Mouse (Mus musculus) neural tube, embryonic 14.5 days (tissue): Measurements from ENCODE around the gene Bmp8a. TPM values are rescaled to one million over a fixed set of nuclear protein-coding genes. Genes with fewer than 3 reads are reported as not detected.

ENCODE experiments used
- ATAC-seq: fragments of 200-750 bp; cut with Nextera tagmentation; 2 replicates; pipeline ENCODE4 v1.8.0; 2017; ENCODE audit warnings: low read depth, mild to moderate bottlenecking, moderate TSS enrichment, moderate library complexity
- H3K27ac ChIP-seq: fragments of 300-500 bp; sonication (generic); 2 replicates; pipeline ENCODE4 v1.5.1; 2014; ENCODE audit warnings: low read depth, mild to moderate bottlenecking, control low read depth, low read length, moderate library complexity, mixed read lengths
- H3K27me3 ChIP-seq: fragments of 300-500 bp; sonication (generic); 2 replicates; pipeline ENCODE4 v1.6.1; 2014; ENCODE audit warnings: low read length; ENCODE audit not compliant: control insufficient read depth, insufficient read depth
- H3K36me3 ChIP-seq: fragments of 300-500 bp; sonication (generic); 2 replicates; pipeline ENCODE4 v1.6.1; 2014; ENCODE audit warnings: low read length, mixed read lengths; ENCODE audit not compliant: control insufficient read depth, insufficient read depth
- H3K4me1 ChIP-seq: fragments of 300-500 bp; sonication (generic); 2 replicates; pipeline ENCODE4 v1.6.1; 2014; ENCODE audit warnings: low read length; ENCODE audit not compliant: control insufficient read depth, insufficient read depth
- H3K4me2 ChIP-seq: fragments of 300-500 bp; sonication (generic); 2 replicates; pipeline ENCODE4 v1.6.1; 2014; ENCODE audit warnings: mild to moderate bottlenecking, low read depth, low read length, control low read depth
- H3K4me3 ChIP-seq: fragments of 300-500 bp; sonication (generic); 2 replicates; pipeline ENCODE4 v1.5.1; 2014; ENCODE audit warnings: low read depth, low read length, control low read depth, mixed read lengths
- H3K9ac ChIP-seq: fragments of 300-500 bp; sonication (generic); replicated peaks from 2 replicates; pipeline ENCODE4 v1.6.1; 2014; ENCODE audit warnings: low read depth, mild to moderate bottlenecking, control low read depth, low read length, mixed read lengths
- H3K9me3 ChIP-seq: fragments of 300-500 bp; sonication (generic); 2 replicates; pipeline ENCODE4 v1.6.1; 2016; ENCODE audit warnings: low read length; ENCODE audit not compliant: control insufficient read depth
- whole genome bisulfite sequencing: fragments of 180-500 bp; shearing (Covaris S2); extraction: QIAGEN DNeasy Blood & Tissue Kit; methylation state at CpG from one replicate; pipeline ENCODE4 v1.1.7; 2014; 5-methylcytosine and 5-hydroxymethylcytosine counted together
- polyA plus RNA-seq: library from polyadenylated mRNA; unstranded; fragments of >200 nt; fragmentation: Nextera tagmentation; extraction: Ambion mirVana; gene quantifications from 2 replicates; pipeline ENCODE4 v1.2.1, GENCODE M21; 2014

Bmp8a gene
- polyA plus RNA-seq, 1 experiment from 2014 or later = 0.35 TPM

DNA sequence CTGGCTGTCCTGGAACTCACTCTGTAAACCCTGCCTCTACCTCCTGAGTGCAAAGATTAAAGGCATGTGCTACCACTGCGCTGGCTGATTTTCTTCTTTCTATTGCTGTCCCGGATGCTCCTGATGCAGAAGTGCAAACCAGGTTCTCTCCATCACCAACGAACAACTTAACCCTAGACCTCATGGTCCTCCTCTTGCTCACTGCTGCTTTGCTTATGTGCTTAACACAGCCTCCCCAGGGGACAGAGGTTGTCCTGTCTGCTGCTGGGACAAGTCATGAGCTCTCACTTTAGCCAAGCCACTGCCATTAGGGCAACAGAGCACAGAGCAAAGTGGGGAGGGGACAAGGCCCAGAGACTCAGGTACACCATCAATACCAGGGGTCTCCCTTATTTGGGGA is 28.6 kb downstream of the Bmp8a start:
- Histone ChIP-seq H3K4me2 (no peak overlapping the region), H3K9ac (no peak overlapping the region), H3K27me3 (no peaks in the 10 kb centered on the region), H3K4me1 (no peaks in the 10 kb centered on the region), H3K4me3 (no peak overlapping the region), H3K27ac (no peak overlapping the region), H3K36me3 (no peaks in the 10 kb centered on the region), H3K9me3 (no peaks in the 10 kb centered on the region)
- WGBS = 88% methylated on average over 3 of the region's 3 CpGs
- ATAC-seq = no peak

- 92% methylated on average over 6 of the region's 6 CpGs for WGBS
- Histone ChIP-seq H3K4me3 (no peak overlapping the region), H3K27ac (no peak overlapping the region), H3K36me3 (no peaks in the 10 kb centered on the region), H3K27me3 (no peaks in the 10 kb centered on the region), H3K4me2 (no peak overlapping the region), H3K4me1 (no peaks in the 10 kb centered on the region), H3K9ac (no peak overlapping the region), H3K9me3 (no peaks in the 10 kb centered on the region)
- ATAC-seq = no peak
Measured at GRCm38 (mm10) chr4:123313010-123313409, 30.0 kb downstream of the Bmp8a start.

- Histone ChIP-seq H3K4me3 (no peak overlapping the region), H3K9me3 (no peaks in the 10 kb centered on the region), H3K4me1 (no peaks in the 10 kb centered on the region), H3K27me3 (no peaks in the 10 kb centered on the region), H3K27ac (no peak overlapping the region), H3K9ac (no peak overlapping the region), H3K4me2 (no peak overlapping the region), H3K36me3 (no peaks in the 10 kb centered on the region)
- ATAC-seq = no peak
- WGBS = 86% methylated on average over 7 of the region's 7 CpGs
Measured at GRCm38 (mm10) chr4:123311845-123312244, 31.2 kb downstream of the Bmp8a start.

DNA sequence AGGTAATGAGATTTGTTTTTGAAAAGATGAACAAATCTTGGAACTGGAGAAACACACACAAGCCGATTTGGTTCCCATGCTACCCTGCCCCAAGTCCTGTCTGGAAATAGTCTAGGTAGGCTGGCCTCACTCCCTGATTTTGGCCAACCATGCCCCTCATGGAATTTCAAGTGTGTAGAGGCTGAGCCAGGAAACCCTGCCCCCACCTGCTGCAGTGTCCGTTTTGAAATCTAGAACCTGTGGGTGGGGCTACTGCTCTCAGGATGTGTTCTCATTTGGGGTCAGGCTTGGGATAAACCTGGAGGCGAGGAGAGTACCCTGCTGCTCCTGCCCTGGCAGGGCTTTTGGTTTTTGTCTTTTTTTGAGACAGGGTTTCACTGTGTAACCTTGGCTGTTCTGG is 34.8 kb downstream of the Bmp8a start:
- ATAC-seq = no peak
- Histone ChIP-seq H3K36me3 (no peaks in the 10 kb centered on the region), H3K4me2 (no peak overlapping the region), H3K4me1 (no peaks in the 10 kb centered on the region), H3K9ac (no peak overlapping the region), H3K9me3 (no peaks in the 10 kb centered on the region), H3K27me3 (no peaks in the 10 kb centered on the region), H3K27ac (no peak overlapping the region), H3K4me3 (no peak overlapping the region)
- 65% methylated on average over 3 of the region's 3 CpGs for WGBS

GRCm38 (mm10) chr4:123306999-123307398 is 36.1 kb downstream of the Bmp8a start:
- Histone ChIP-seq H3K9me3 (no peaks in the 10 kb centered on the region), H3K4me3 (no peak overlapping the region), H3K27me3 (no peaks in the 10 kb centered on the region), H3K27ac (no peak overlapping the region), H3K36me3 (no peaks in the 10 kb centered on the region; the same call in 1 of the 2 replicates), H3K9ac (no peak overlapping the region), H3K4me2 (no peak overlapping the region), H3K4me1 (no peaks in the 10 kb centered on the region)
- ATAC-seq = no peak
- WGBS = 87% methylated on average over 10 of the region's 10 CpGs

DNA sequence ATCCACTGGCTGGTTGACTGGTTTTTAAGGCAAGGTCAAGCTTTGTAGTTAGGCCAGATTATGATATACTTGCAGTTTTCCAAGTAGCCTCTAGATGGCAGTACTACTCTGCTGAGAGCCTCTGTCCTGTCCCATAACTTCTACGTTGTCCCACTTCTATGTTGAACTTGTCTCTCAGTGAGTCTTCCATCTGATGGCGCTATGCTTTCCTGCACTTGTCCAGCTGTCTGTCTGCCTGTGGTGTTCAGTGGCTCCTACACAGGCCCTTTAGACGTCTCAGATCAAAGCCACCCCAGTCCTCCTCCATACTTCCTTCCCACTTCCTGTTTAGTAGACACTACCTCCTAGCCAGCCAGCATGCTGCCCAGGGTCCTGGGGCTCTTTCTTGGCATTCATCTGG is 37.3 kb downstream of the Bmp8a start:
- Histone ChIP-seq H3K4me3 (no peak overlapping the region), H3K27ac (no peak overlapping the region), H3K9me3 (no peaks in the 10 kb centered on the region), H3K36me3 (no peaks in the 10 kb centered on the region; the same call in 1 of the 2 replicates), H3K4me1 (no peaks in the 10 kb centered on the region), H3K4me2 (no peak overlapping the region), H3K27me3 (no peaks in the 10 kb centered on the region), H3K9ac (no peak overlapping the region)
- whole genome bisulfite sequencing = 36% methylated on average over 3 of the region's 3 CpGs
- peak; percentile 46; the same call in 1 of the 2 replicates for ATAC-seq

- no peak overlapping the region for H3K9ac ChIP-seq
- no peak overlapping the region for H3K4me3 ChIP-seq
- H3K36me3 ChIP-seq = peaks cover 22% of the 10 kb centered on the region
- ATAC-seq = no peak
- 92% methylated on average over 11 of the region's 11 CpGs for WGBS
- H3K4me2 ChIP-seq = no peak overlapping the region
- H3K27ac ChIP-seq = no peak overlapping the region
- H3K27me3 ChIP-seq = no peaks in the 10 kb centered on the region
- no peaks in the 10 kb centered on the region for H3K4me1 ChIP-seq
- no peaks in the 10 kb centered on the region for H3K9me3 ChIP-seq
Measured at GRCm38 (mm10) chr4:123298980-123299670, 43.9 kb downstream of the Bmp8a start.

- H3K4me2 ChIP-seq = no peak overlapping the region
- H3K4me1 ChIP-seq = no peaks in the 10 kb centered on the region
- peaks cover 29% of the 10 kb centered on the region for H3K36me3 ChIP-seq
- no peak overlapping the region for H3K4me3 ChIP-seq
- no peak overlapping the region for H3K27ac ChIP-seq
- no peak for ATAC-seq
- no peaks in the 10 kb centered on the region for H3K27me3 ChIP-seq
- WGBS = 88% methylated on average over 4 of the region's 4 CpGs
- no peaks in the 10 kb centered on the region for H3K9me3 ChIP-seq
- H3K9ac ChIP-seq = no peak overlapping the region
Measured at GRCm38 (mm10) chr4:123298226-123298625, 44.8 kb downstream of the Bmp8a start.

DNA sequence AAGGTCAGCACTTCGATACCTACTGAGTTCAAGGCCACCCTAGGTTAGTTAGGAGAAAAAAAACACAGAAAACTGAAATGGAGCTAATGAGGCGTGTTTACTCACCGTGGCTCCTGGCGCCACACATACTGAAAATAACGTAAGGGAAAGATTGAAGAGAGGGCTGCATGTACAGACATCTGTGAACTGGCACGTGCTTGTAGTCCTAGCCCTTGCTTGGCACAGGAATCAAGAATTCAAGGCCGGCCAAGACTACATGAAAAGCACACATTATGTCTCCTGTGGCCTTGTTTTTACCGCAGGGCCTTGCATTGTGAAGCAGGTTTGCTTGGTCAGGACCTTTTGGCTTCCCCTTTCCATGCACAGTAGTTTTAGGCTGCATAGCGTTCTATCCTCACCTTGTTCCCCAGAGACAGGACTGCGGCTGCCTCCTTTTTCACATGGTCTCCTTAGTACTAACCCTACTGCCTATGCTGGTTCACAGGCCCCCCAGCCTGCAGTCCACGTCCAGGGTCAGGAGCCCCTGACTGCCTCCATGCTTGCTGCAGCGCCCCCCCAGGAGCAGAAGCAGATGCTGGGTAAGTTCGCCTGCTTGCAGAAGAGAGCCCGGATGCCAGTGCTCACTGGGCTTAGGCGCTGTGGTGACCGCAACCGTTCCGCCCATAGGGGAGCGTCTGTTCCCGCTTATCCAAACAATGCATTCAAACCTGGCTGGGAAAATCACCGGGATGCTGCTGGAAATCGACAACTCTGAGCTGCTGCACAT is 45.7 kb downstream of the Bmp8a start:
- Histone ChIP-seq H3K36me3 (peaks cover 32% of the 10 kb centered on the region), H3K4me2 (no peak overlapping the region), H3K9ac (no peak overlapping the region), H3K4me3 (no peak overlapping the region), H3K4me1 (no peaks in the 10 kb centered on the region), H3K27me3 (no peaks in the 10 kb centered on the region), H3K9me3 (no peaks in the 10 kb centered on the region), H3K27ac (no peak overlapping the region)
- ATAC-seq = no peak
- WGBS = 91% methylated on average over 21 of the region's 22 CpGs
